Mouse (Mus musculus) hindbrain, postnatal 0 days (tissue): Measurements from ENCODE around the gene Samd15. TPM values are rescaled to one million over a fixed set of nuclear protein-coding genes. Genes with fewer than 3 reads are reported as not detected.
"Not testable (repeated sequence)": the region's sequence is repeated elsewhere in the genome, so short reads cannot be mapped to it uniquely, and the experiment has no call there.

ENCODE experiments used
- ATAC-seq: fragments of 200-750 bp; cut with Nextera tagmentation; 2 replicates; pipeline ENCODE4 v1.8.0; 2017; ENCODE audit warnings: mild to moderate bottlenecking, moderate TSS enrichment, moderate library complexity
- DNase-seq: peaks from one replicate; pipeline ENCODE4 v3.0.0-alpha.2; 2015; ENCODE audit warnings: low spot score
- H3K27ac ChIP-seq: fragments of 300-500 bp; sonication (generic); 2 replicates; pipeline ENCODE4 v1.5.1; 2014; ENCODE audit warnings: mild to moderate bottlenecking
- H3K27me3 ChIP-seq: fragments of 300-500 bp; sonication (generic); 2 replicates; pipeline ENCODE4 v1.6.1; 2014; ENCODE audit warnings: low read length, mixed read lengths; ENCODE audit not compliant: insufficient read depth
- H3K36me3 ChIP-seq: fragments of 300-500 bp; sonication (generic); 2 replicates; pipeline ENCODE4 v1.6.1; 2014; ENCODE audit warnings: low read length, mixed read lengths; ENCODE audit not compliant: insufficient read depth
- H3K4me1 ChIP-seq: fragments of 300-500 bp; sonication (generic); 2 replicates; pipeline ENCODE4 v1.6.1; 2014; ENCODE audit warnings: antibody characterized with exemption, low read length, mixed read lengths; ENCODE audit not compliant: insufficient read depth
- H3K4me2 ChIP-seq: fragments of 300-500 bp; sonication (generic); 2 replicates; pipeline ENCODE4 v1.6.1; 2014; ENCODE audit warnings: low read depth, mild to moderate bottlenecking, low read length, moderate library complexity, mixed read lengths
- H3K4me3 ChIP-seq: fragments of 300-500 bp; sonication (generic); 2 replicates; pipeline ENCODE4 v1.5.1; 2014; ENCODE audit warnings: low read length
- H3K9ac ChIP-seq: fragments of 300-500 bp; sonication (generic); replicated peaks from 2 replicates; pipeline ENCODE4 v1.6.1; 2014; ENCODE audit warnings: mild to moderate bottlenecking, low read length, moderate library complexity, mixed read lengths
- H3K9me3 ChIP-seq: fragments of 300-500 bp; sonication (generic); 2 replicates; pipeline ENCODE4 v1.6.1; 2016; ENCODE audit warnings: low read length, mixed read lengths
- CTCF ChIP-seq: IDR thresholded peaks from 2 replicates; pipeline ENCODE4 v1.5.1; 2016; ENCODE audit warnings: antibody characterized with exemption, control low read depth, low read depth
- WGBS: fragments of 180-500 bp; shearing (Covaris S2); extraction: QIAGEN DNeasy Blood & Tissue Kit; methylation state at CpG from one replicate; pipeline ENCODE4 v1.1.7; 2014; 5-methylcytosine and 5-hydroxymethylcytosine counted together
- polyA plus RNA-seq: library from polyadenylated mRNA; unstranded; fragments of >200 nt; fragmentation: Nextera tagmentation; extraction: Ambion mirVana; gene quantifications from 2 replicates; pipeline ENCODE4 v1.2.1, GENCODE M21; 2015
- total RNA-seq: library from RNA; depleted of rRNA; stranded (reverse); fragments of >200 nt; gene quantifications from 2 replicates; pipeline ENCODE4 v1.2.3, GENCODE M21; 2014; rRNA removed

Gene Samd15
- 0.10 and 0.83 TPM in 2 replicates for total RNA-seq
- 2.3 TPM in 2 replicates for polyA plus RNA-seq

DNA sequence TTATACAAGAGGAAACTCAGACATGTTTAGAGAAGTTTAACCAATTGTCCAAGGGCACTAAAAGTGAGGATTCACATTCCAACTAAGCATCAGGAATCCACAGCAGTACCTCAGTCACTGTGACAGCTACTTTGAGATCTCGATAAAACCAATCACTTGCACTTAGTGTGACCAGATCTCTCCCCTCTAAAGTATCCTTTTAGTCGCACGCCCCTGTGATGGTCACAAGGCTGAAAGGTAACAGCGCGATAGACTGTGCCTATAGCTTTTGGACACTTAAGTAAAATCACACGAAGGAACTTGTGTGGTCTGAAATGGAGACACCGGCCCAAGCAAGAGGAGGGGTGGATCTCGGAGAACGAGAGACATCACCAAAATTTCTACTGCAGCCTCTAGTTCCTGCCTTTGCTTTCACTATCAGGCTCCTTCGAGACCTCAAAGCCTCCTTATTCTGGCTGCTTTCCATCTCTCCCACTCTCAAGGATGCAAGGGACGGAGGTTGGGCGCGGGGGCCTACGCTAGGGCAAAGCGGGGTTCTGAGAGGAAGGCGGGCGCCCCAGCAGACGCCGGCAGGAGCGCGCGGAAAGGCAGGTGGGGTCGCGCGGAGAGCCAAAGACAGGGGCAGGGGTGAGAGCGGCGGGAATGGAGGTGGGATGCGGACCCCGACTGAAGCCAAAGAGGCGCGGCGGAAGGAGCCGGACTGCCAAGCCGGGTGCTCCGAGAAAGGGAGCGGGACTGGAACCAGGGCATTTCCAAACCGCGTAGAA lies at the start of gene Samd15:
TSS of gene Samd15 (plus strand) at position 518 of the 767 bp plus-strand sequence.
- peak; percentile 67 for DNase-seq
- H3K4me2 ChIP-seq, result peak within 1 kb of the TSS; percentile 78
- peak within 1 kb of the TSS; percentile 86 for H3K4me3 ChIP-seq
- H3K9ac ChIP-seq, result peak within 1 kb of the TSS; percentile 89
- peak; percentile 50; the same call in 1 of the 2 replicates for ATAC-seq
- H3K9me3 ChIP-seq, result no peaks in the 10 kb centered on the region
- TF ChIP-seq CTCF, result no peak
- H3K4me1 ChIP-seq, result no peaks in the 10 kb centered on the region
- no peaks in the 10 kb centered on the region for H3K36me3 ChIP-seq
- 1% methylated on average over 38 of the region's 38 CpGs for WGBS
- H3K27ac ChIP-seq, result peak within 1 kb of the TSS; percentile 92
- H3K27me3 ChIP-seq, result no peaks in the 10 kb centered on the region

DNA sequence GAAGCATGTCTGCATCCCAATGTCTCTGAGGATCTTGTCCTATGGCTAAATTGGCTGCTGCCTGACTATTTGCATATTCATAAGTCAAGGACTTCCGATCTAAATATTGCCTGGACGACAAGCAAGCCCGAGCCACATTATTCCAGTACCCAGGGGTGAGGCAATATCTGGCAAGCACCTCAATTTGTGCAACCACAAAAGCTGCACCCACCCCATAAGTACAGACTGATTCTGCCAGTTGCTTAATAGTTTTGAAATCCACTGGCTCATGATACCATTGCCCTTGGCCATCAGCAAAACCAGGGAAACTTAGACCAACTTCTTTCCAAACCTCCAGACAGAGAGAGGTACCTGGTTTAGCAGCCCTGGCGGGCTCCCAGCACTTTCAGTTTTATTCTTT lies 45.1 kb upstream of the Samd15 start:
- not testable (repeated sequence) for H3K4me2 ChIP-seq, H3K27ac ChIP-seq, ATAC-seq, DNase-seq, H3K9ac ChIP-seq, H3K27me3 ChIP-seq, H3K4me1 ChIP-seq, H3K9me3 ChIP-seq, H3K36me3 ChIP-seq, H3K4me3 ChIP-seq
- WGBS, result 88% methylated on average over 4 of the region's 4 CpGs

DNA sequence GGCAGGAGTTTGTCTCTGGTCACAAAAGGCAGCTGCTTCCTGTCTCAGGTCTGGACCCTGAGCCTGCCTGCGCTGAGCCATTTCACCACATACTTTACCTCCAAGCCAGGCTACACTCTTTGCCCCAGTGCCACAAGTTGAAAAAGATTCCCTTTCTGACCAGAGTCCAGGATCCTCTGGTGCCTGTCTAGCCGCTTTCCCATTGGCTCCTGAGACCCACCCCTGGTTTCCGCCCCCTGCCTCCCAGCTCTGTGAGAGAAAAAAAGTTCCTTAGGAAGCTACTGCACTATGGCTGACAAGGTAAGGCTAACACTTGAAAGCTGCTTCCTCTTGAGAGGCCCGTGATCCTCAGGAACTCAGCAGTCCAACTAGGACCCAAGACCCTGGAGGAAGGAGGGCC lies 42.2 kb upstream of the Samd15 start:
- Histone ChIP-seq H3K27ac (no peak overlapping the region), H3K36me3 (0 out of 2 replicates have a peak, but pooled peaks cover 3% of the 10 kb centered on the region), H3K27me3 (no peaks in the 10 kb centered on the region), H3K9ac (no peak overlapping the region), H3K4me3 (no peak overlapping the region), H3K9me3 (no peaks in the 10 kb centered on the region), H3K4me1 (no peaks in the 10 kb centered on the region), H3K4me2 (no peak overlapping the region)
- TF ChIP-seq CTCF, result no peak
- WGBS, result 64% methylated on average over 4 of the region's 4 CpGs
- ATAC-seq (no peak), DNase-seq (no peak)

- WGBS, result 73% methylated on average over 7 of the region's 7 CpGs
- no peak overlapping the region for H3K4me2 ChIP-seq
- TF ChIP-seq CTCF, result no peak
- ATAC-seq, result no peak
- no peaks in the 10 kb centered on the region for H3K4me1 ChIP-seq
- no peak overlapping the region for H3K9ac ChIP-seq
- no peak overlapping the region for H3K4me3 ChIP-seq
- DNase-seq, result no peak
- H3K9me3 ChIP-seq, result no peaks in the 10 kb centered on the region
- no peaks in the 10 kb centered on the region for H3K27me3 ChIP-seq
- H3K27ac ChIP-seq, result no peak overlapping the region
- peaks cover 5% of the 10 kb centered on the region; the same call in 1 of the 2 replicates for H3K36me3 ChIP-seq
These were observed 41.4 kb upstream of the Samd15 start for GRCm38 (mm10) chr12:87158099-87158498.

- ATAC-seq (no peak), DNase-seq (no peak)
- H3K27me3 ChIP-seq, result no peaks in the 10 kb centered on the region
- no peaks in the 10 kb centered on the region for H3K4me1 ChIP-seq
- H3K9ac ChIP-seq, result no peak overlapping the region
- H3K4me2 ChIP-seq, result no peak overlapping the region
- no peak overlapping the region for H3K27ac ChIP-seq
- peaks cover 5% of the 10 kb centered on the region; the same call in 1 of the 2 replicates for H3K36me3 ChIP-seq
- WGBS, result 88% methylated on average over 1 of the region's 1 CpGs
- H3K9me3 ChIP-seq, result no peaks in the 10 kb centered on the region
- H3K4me3 ChIP-seq, result no peak overlapping the region
- no peak for TF ChIP-seq CTCF
These were observed 39.2 kb upstream of the Samd15 start for GRCm38 (mm10) chr12:87160310-87160709.

DNA sequence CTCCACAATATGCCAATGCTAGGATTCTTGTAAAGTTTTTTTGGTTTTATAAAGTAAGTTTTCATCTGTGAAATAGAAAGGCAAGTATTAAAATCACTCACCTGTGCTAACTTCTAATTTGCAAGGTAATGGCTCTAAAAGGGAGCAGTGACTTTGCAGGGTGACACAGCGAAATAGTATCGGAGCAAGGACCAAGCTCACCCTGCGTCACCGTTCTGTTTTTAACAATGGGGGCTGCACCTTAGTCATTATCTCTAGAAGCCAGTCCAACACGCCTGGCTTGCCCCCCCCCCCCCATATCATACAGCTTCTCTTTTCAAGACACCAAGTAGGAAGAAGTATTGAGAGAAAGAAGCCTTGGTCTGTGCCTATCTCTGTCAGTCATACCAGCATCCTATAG lies 38.7 kb upstream of the Samd15 start:
- DNase-seq (no peak), ATAC-seq (no peak)
- Histone ChIP-seq H3K4me3 (no peak overlapping the region), H3K27me3 (no peaks in the 10 kb centered on the region), H3K4me1 (no peaks in the 10 kb centered on the region), H3K4me2 (no peak overlapping the region), H3K9me3 (no peaks in the 10 kb centered on the region), H3K27ac (no peak overlapping the region), H3K9ac (no peak overlapping the region), H3K36me3 (peaks cover 5% of the 10 kb centered on the region; the same call in 1 of the 2 replicates)
- 89% methylated on average over 5 of the region's 5 CpGs for WGBS
- no peak for TF ChIP-seq CTCF
